In the genomic region with DNA sequence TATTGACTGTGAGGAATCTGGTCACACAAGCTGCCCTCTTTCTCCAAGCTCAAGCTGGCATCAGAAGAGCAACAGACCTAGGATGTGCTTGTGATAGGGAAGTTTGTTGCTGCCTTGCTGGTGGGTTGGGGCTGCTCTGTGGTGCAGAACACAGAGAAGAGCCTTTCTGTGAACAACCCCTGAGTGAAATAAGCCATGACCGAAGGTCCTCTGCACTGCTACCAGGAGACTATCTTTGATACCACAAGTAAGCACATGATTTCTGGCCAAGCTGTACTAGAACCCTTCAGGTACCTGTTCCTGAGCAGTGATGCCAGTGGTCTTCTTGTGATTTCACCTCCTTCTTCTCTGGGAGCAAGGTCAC, we compare ENCODE assay signal across 3 mouse cellular contexts. TPM values are rescaled to one million over a fixed set of nuclear protein-coding genes. Genes with fewer than 3 reads are reported as not detected.
"Had no signal": no experiment of that assay in that cellular context is flagged by ENCODE, and none has a peak within 500 bp of the region (broad histone marks: within the 10 kb centered on the region; RNA-seq: fewer than 3 reads in every experiment).

No protein-coding gene starts in this region.

RNA-seq across cellular contexts. Expression of a gene that starts 0.5 kb away (rescaled TPM):
- polyA plus RNA-seq: limb, embryonic 10.5 days; myocyte; neural tube, embryonic 11.5 days had no signal
